12 mouse cellular contexts compared by ENCODE assay signal in genomic region chr11:104233101-104233500, GRCm38 (mm10). TPM values are rescaled to one million over a fixed set of nuclear protein-coding genes. Genes with fewer than 3 reads are reported as not detected.
DNase-seq lines count a peak whose midpoint lies in the region; ATAC-seq and TF ChIP-seq lines count a peak whose summit lies in the region.
"Had no signal": no experiment of that assay in that cellular context is flagged by ENCODE, and none has a peak within 500 bp of the region (broad histone marks: within the 10 kb centered on the region; RNA-seq: fewer than 3 reads in every experiment).

No protein-coding gene starts in this region.

- no peak for DNase-seq in heart, adult 9 months (ENCODE audit: low spot score in 2 of 2)
- no peak for DNase-seq in forebrain, embryonic 14.5 days (ENCODE audit: low spot score)
- DNase-seq in right cerebral cortex, postnatal 14 days = no peak
- DNase-seq in left cerebral cortex, postnatal 25 days (ENCODE audit: low spot score in 2 of 2) = no peak
- DNase-seq: gastrocnemius, postnatal 25 days had no signal

- H3K27ac ChIP-seq in heart, embryonic 11.5 days (ENCODE audit: low read depth, low read length) = no peak overlapping the region
- no peak overlapping the region for H3K27ac ChIP-seq in ES-Bruce4 (ENCODE audit: insufficient read depth, low read length)
- H3K27ac ChIP-seq in forebrain, embryonic 14.5 days (ENCODE audit: low read depth, low read length) = peak overlapping the region; percentile 92
- H3K27ac ChIP-seq in midbrain, embryonic 12.5 days (replicated peaks) = peak overlapping the region; percentile 77

- peaks cover 9% of the 10 kb centered on the region for H3K4me1 ChIP-seq in heart, embryonic 11.5 days (ENCODE audit: control insufficient read depth, insufficient read depth, low read length)
- H3K4me1 ChIP-seq in ES-Bruce4 (ENCODE audit: control insufficient read depth, insufficient read depth, low read length) = no peaks in the 10 kb centered on the region
- H3K4me1 ChIP-seq in forebrain, embryonic 14.5 days (ENCODE audit: control insufficient read depth, insufficient read depth, low read length) = peaks cover 20% of the 10 kb centered on the region; the same call in 1 of the 2 replicates
- peaks cover 49% of the 10 kb centered on the region for H3K4me1 ChIP-seq in midbrain, embryonic 12.5 days

- no peak overlapping the region for H3K9ac ChIP-seq in heart, embryonic 11.5 days (ENCODE audit: low read depth, low read length)
- H3K9ac ChIP-seq in ES-Bruce4 (ENCODE audit: low read depth, poor library complexity, severe bottlenecking) = no peak overlapping the region
- peak overlapping the region; percentile 91 for H3K9ac ChIP-seq in forebrain, embryonic 14.5 days (ENCODE audit: low read length)
- peak overlapping the region; percentile 68 for H3K9ac ChIP-seq in midbrain, embryonic 12.5 days (replicated peaks)

- intact Hi-C loops in left cerebral cortex, postnatal 25 days (cut with DNase I) = loop anchor here (2.0 to 5.0 kb wide), 3 partner anchors 46 to 209 kb away; no protein-coding TSS in a partner anchor

- no peak for TF ChIP-seq EP300 in ES-Bruce4 (IDR thresholded peaks at IDR 0.05; ENCODE audit: insufficient read depth, low read depth, low read length)

- peak overlapping the region; percentile 67; the same call in 1 of the 2 replicates for H3K4me3 ChIP-seq in heart, embryonic 11.5 days (ENCODE audit: low read depth, low read length)
- H3K4me3 ChIP-seq in ES-Bruce4 (ENCODE audit: low read depth, low read length) = peak overlapping the region; percentile 78
- H3K4me3 ChIP-seq in forebrain, embryonic 14.5 days (ENCODE audit: low read depth, low read length) = peak overlapping the region; percentile 57
- peak overlapping the region; percentile 54 for H3K4me3 ChIP-seq in midbrain, embryonic 12.5 days

- ATAC-seq in heart, embryonic 11.5 days (replicated peaks; ENCODE audit: insufficient number of reproducible peaks, low FRiP score, low TSS enrichment) = no peak
- ATAC-seq in forebrain, embryonic 14.5 days = no peak
- ATAC-seq in midbrain, embryonic 12.5 days (ENCODE audit: low FRiP score, low read depth) = no peak
- ATAC-seq in megakaryocyte progenitor cell, adult 5-6 weeks (replicated peaks; ENCODE audit: poor library complexity) = no peak

- H3K4me2 ChIP-seq in heart, embryonic 11.5 days = peak overlapping the region; percentile 96
- H3K4me2 ChIP-seq in forebrain, embryonic 14.5 days (ENCODE audit: low read length) = peak overlapping the region; percentile 87
- H3K4me2 ChIP-seq in midbrain, embryonic 12.5 days (replicated peaks) = peak overlapping the region; percentile 93

- no peak for TF ChIP-seq POLR2A in ES-Bruce4 (IDR thresholded peaks at IDR 0.05; ENCODE audit: insufficient read depth, low read length)

- no peak for TF ChIP-seq CTCF in ES-Bruce4 (IDR thresholded peaks at IDR 0.05; ENCODE audit: low read depth, low read length)

- H3K36me3 ChIP-seq in heart, embryonic 11.5 days (ENCODE audit: control insufficient read depth, insufficient read depth, low read length) = no peaks in the 10 kb centered on the region
- no peaks in the 10 kb centered on the region for H3K36me3 ChIP-seq in ES-Bruce4 (ENCODE audit: control insufficient read depth, insufficient read depth, low read length, poor library complexity, severe bottlenecking)
- no peaks in the 10 kb centered on the region for H3K36me3 ChIP-seq in forebrain, embryonic 14.5 days (ENCODE audit: control insufficient read depth, insufficient read depth, low read length)
- H3K36me3 ChIP-seq in midbrain, embryonic 12.5 days = no peaks in the 10 kb centered on the region

- WGBS in heart, embryonic 11.5 days (ENCODE audit: insufficient replicate concordance) = under 1% methylated on average over 10 of the region's 10 CpGs
- 0% methylated on average over 10 of the region's 10 CpGs for WGBS in forebrain, embryonic 14.5 days
- WGBS in midbrain, embryonic 12.5 days = 0% methylated on average over 9 of the region's 10 CpGs

- H3K27me3 ChIP-seq in heart, embryonic 11.5 days (ENCODE audit: control insufficient read depth, insufficient read depth, low read length) = peaks cover 57% of the 10 kb centered on the region
- peaks cover 13% of the 10 kb centered on the region for H3K27me3 ChIP-seq in ES-Bruce4 (ENCODE audit: control insufficient read depth, insufficient read depth, low read length, poor library complexity, severe bottlenecking)
- peaks cover 16% of the 10 kb centered on the region for H3K27me3 ChIP-seq in forebrain, embryonic 14.5 days (replicated peaks; ENCODE audit: control insufficient read depth, insufficient read depth, low read length)
- peaks cover 73% of the 10 kb centered on the region for H3K27me3 ChIP-seq in midbrain, embryonic 12.5 days

- H3K9me3 ChIP-seq in heart, embryonic 11.5 days (replicated peaks; ENCODE audit: control insufficient read depth, low read length) = no peaks in the 10 kb centered on the region
- no peaks in the 10 kb centered on the region for H3K9me3 ChIP-seq in ES-Bruce4 (replicated peaks; ENCODE audit: control insufficient read depth, insufficient read depth, low read length, poor library complexity, severe bottlenecking)
- no peaks in the 10 kb centered on the region for H3K9me3 ChIP-seq in forebrain, embryonic 14.5 days (replicated peaks; ENCODE audit: control insufficient read depth, low read length)
- H3K9me3 ChIP-seq in midbrain, embryonic 12.5 days = no peaks in the 10 kb centered on the region

RNA-seq across cellular contexts. Expression of gene Mapt, which starts 1.9 kb away (rescaled TPM):
- 0.43 and 0.63 TPM in 2 replicates for polyA plus RNA-seq in heart, embryonic 11.5 days (2014; fragmentation: Nextera tagmentation; extraction: Ambion mirVana)
- 13.6 and 15.0 TPM in 2 replicates for polyA plus RNA-seq in ES-Bruce4 (2011; ENCODE audit: insufficient read depth, insufficient read length, low read depth, missing spikeins)
- polyA plus RNA-seq in forebrain, embryonic 14.5 days (2014; fragmentation: Nextera tagmentation; extraction: Ambion mirVana) = 354 and 601 TPM in 2 replicates
- polyA plus RNA-seq in midbrain, embryonic 12.5 days (2016; fragmentation: Nextera tagmentation; extraction: Ambion mirVana) = 169 and 176 TPM in 2 replicates
- 100 to 1,000 TPM; 323 to 328 TPM for total RNA-seq in left cerebral cortex, postnatal 25 days (2021)
- 0.27 TPM in 1 of 2 replicates, not detected in the other for total RNA-seq in megakaryocyte progenitor cell, adult 5-6 weeks (2015)
- 0.27 TPM in 1 of 2 replicates, not detected in the other for total RNA-seq in megakaryocyte progenitor cell, adult 5-6 weeks (2017)

RNA-seq across cellular contexts. Expression of gene Sppl2c, which starts 47.0 kb away (rescaled TPM):
- polyA plus RNA-seq in heart, embryonic 11.5 days (2014; fragmentation: Nextera tagmentation; extraction: Ambion mirVana) = not detected in 2 replicates
- polyA plus RNA-seq in ES-Bruce4 (2011; ENCODE audit: insufficient read depth, insufficient read length, low read depth, missing spikeins) = not detected in 2 replicates
- polyA plus RNA-seq in forebrain, embryonic 14.5 days (2014; fragmentation: Nextera tagmentation; extraction: Ambion mirVana) = not detected in 2 replicates
- polyA plus RNA-seq in midbrain, embryonic 12.5 days (2016; fragmentation: Nextera tagmentation; extraction: Ambion mirVana) = not detected in 2 replicates
- total RNA-seq in left cerebral cortex, postnatal 25 days (2021) = not detected
- not detected in 2 replicates for total RNA-seq in megakaryocyte progenitor cell, adult 5-6 weeks (2015)
- not detected in 2 replicates for total RNA-seq in megakaryocyte progenitor cell, adult 5-6 weeks (2017)
- total RNA-seq: gastrocnemius, postnatal 25 days; megakaryocyte-erythroid progenitor cell, adult 5-6 weeks had no signal
- polyA plus RNA-seq: C2C12; spleen, adult 2 months had no signal

Comparison
In these comparisons a context has a peak if more than half of its experiments do, and no peak if none do; other contexts are left out.
1. H3K27ac ChIP-seq: peak in forebrain, embryonic 14.5 days (single experiment) and midbrain, embryonic 12.5 days (single experiment); none in heart, embryonic 11.5 days (single experiment) and ES-Bruce4 (single experiment).
2. H3K9ac ChIP-seq: peak in forebrain, embryonic 14.5 days (single experiment) and midbrain, embryonic 12.5 days (single experiment); none in heart, embryonic 11.5 days (single experiment) and ES-Bruce4 (single experiment).
3. RNA of gene Mapt, which starts 1.9 kb away (polyA plus RNA-seq): 354 to 601 TPM in forebrain, embryonic 14.5 days and 169 to 176 TPM in midbrain, embryonic 12.5 days; 13.6 to 15.0 TPM in ES-Bruce4 and 0.43 to 0.63 TPM in heart, embryonic 11.5 days; every median in the first group is over 10 times any median in the second.
4. Peak in every context shown above with its lines, with median percentiles within 50 percentile points of each other: H3K4me2 ChIP-seq and H3K4me3 ChIP-seq.